Mouse (Mus musculus): ENCODE results near the gene Clip2.
A peak's percentile ranks its signal among the peaks of the same experiment; 100 is the strongest.
"Not testable (repeated sequence)": the region's sequence is repeated elsewhere in the genome, so short reads cannot be mapped to it uniquely, and the experiment has no call there.

Clip2 gene

DNA sequence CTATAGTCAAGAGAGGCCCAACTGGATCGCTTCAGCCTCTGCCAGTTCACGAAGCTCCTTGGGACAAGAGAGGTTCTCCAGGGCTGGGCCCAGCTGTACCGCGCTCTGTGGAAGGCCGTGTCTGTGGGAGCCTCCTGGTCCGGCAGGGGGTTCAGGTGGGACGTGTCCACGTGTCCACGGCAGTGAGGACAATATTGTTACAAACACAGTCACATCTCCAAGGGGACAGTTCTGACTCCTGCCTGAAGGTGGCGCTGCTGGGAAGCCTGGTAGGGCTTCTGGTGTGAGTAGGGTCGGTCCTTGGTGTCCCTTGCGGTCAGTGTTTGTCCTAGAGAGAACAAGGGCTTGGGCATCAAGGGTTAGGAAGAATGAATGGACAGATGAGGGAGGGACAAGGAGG is 61.8 kb downstream of the Clip2 start:
- peak; percentile 42 for DNase-seq (ENCODE audit: low read depth, low spot score)

GRCm38 (mm10) chr5:134489583-134489982 is 62.7 kb downstream of the Clip2 start:
- peak; percentile 76 for DNase-seq (ENCODE audit: low read depth, low spot score)

GRCm38 (mm10) chr5:134488596-134488995 is 63.6 kb downstream of the Clip2 start:
- no peak for DNase-seq (ENCODE audit: low read depth, low spot score)

GRCm38 (mm10) chr5:134488042-134488441 is 64.2 kb downstream of the Clip2 start:
- no peak for DNase-seq (ENCODE audit: low read depth, low spot score)

- peak; percentile 80 for DNase-seq (ENCODE audit: low read depth, low spot score)
Observed at GRCm38 (mm10) chr5:134485900-134486665, 66.2 kb downstream of the Clip2 start.

DNA sequence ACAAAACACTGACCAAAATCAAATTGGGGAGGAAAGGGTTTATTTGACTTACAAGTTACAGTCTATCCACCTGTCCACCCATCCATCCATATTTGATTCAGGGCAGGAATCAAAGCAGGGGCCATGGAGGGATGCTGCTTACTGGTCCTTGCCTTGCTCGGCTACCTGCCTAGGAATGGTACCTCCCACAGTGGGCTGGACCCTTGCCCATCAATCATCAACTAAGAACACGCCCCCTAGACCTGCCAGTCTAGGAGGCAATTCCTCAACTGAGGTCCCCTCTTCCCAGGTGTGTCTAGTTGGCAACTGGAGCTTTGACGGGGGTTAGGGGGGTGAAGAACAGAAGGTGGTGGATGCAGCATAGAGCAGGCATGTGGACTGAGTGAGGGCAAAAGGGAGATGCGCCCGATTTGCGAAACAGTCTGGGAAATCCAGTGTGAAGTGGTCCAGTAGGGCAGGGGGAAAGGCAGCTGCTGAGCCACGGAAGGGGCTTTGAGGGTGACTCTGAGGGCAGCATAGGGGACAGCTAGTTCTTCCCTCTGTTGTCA is 67.0 kb downstream of the Clip2 start:
- no peak for DNase-seq (ENCODE audit: low read depth, low spot score)

DNA sequence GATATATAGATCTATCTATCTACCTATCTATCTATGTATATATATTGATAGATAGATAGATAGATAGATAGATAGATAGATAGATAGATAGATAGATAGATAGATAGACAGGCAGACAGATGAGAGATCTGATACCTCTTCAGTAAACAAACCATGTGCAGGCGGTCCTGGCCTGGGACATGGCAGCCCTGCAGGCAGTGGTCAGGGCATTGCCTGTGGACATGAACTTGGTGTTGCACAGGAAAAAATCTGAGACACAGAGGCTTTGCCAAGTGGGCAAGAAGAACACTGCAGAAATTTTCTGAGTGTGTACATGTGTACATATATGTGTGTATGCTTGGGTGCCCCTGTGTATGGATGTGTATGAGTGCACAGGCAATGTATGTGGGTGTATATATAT is 68.9 kb downstream of the Clip2 start:
- no peak for DNase-seq (ENCODE audit: low read depth, low spot score)

DNA sequence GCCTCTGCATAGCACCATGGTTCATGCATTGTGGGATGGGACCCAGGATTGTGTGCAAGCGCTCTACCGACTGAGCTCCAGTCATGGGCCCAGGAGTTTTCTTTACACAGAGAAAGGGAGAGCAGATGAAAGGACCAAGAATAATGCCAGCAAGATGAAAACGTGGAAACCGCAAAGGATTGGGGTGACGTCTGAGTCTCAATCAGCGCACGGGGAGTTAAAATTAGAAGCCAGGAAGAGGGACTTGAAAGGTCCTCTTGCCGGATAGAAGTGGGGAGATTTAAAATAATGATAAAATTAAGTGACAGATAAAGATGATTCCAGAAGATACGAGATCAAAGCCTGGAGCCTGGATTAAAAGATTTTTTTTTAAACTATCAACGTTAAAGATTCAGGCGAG is 69.9 kb downstream of the Clip2 start:
- DNase-seq (ENCODE audit: low read depth, low spot score): peak; percentile 73

GRCm38 (mm10) chr5:134478886-134479285 is 73.3 kb downstream of the Clip2 start:
- DNase-seq (ENCODE audit: low read depth, low spot score): not testable (repeated sequence)

GRCm38 (mm10) chr5:134475686-134476085 is 76.5 kb downstream of the Clip2 start:
- DNase-seq (ENCODE audit: low read depth, low spot score): not testable (repeated sequence)

DNA sequence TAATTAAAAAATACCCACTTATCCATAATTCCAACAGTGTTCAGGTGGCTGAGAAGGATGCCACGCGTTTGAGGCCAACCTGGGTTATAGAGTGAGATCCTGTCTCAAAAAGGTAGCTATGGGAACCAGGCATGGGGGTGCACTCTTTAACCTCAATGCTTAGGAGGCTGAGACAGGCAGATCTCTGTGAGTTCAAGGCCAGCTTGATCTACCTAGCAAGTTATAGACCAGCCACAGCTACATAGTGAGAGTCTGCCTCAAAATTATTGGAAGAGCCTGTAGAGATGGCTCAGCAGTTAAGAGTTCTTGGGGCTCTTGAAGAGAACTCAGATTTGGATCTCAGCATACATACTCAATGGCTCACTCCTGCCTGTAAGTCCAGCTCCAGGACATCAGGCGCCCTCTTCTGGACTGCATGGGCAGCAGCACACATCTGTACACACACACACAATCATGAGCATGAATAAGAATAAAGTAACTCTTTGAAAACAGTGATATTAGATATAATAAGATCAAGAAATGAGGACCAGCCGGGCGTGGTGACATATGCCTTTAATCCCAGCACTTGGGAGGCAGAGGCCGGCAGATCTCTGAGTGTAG is 77.1 kb downstream of the Clip2 start:
- no peak for DNase-seq (ENCODE audit: low read depth, low spot score)

DNA sequence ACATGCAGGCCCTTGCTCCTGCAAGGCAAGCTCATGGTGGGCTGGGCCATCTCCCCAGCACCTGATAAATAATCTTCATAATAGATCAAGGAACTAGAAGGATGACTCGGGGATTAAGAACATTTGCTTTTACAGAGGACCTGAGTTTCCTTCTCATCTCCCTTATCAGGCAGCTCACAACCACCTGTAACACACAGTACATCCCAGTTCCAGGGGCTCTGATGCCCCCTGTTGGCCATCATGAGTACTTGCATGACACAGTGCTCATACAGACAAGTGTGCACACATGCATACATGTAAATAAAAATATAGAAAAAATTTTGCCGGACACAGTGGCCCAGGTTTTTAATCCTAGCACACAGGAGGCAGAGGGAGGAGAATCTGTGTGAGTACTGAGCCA is 78.3 kb downstream of the Clip2 start:
- DNase-seq (ENCODE audit: low read depth, low spot score): peak; percentile 30

- DNase-seq (ENCODE audit: low read depth, low spot score): no peak
Observed at GRCm38 (mm10) chr5:134470538-134471169, 81.6 kb downstream of the Clip2 start.

DNA sequence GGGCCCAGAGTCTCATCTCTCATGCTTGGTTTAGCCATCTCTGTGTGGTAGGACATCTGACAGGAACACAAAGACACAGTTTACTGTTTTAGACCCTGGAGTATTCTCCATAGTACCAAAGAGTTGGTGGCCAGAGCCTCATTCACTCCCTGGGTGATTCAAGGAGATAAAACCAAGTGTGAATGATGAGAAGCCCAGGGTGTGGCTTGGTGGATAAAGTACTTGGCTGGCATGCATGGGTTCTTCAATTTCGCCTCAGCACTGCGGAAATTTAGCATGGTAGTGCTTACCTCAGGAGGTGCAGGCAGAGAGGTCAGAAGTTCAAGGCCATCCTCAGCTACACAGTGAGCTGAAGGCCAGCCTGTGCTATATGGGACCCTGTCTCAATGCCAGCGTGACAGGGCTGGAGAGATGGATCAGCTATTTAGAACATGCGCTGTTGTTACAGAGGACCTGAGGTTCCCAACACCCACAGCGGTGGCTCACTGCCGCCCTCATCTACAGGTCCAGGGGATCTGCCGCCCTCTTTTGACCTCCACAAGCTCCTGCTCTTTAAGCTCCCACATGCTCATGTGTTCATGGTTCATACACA is 82.6 kb downstream of the Clip2 start:
- DNase-seq (ENCODE audit: low read depth, low spot score): no peak

- DNase-seq (ENCODE audit: low read depth, low spot score): no peak
Observed at GRCm38 (mm10) chr5:134468158-134468765, 84.0 kb downstream of the Clip2 start.

DNA sequence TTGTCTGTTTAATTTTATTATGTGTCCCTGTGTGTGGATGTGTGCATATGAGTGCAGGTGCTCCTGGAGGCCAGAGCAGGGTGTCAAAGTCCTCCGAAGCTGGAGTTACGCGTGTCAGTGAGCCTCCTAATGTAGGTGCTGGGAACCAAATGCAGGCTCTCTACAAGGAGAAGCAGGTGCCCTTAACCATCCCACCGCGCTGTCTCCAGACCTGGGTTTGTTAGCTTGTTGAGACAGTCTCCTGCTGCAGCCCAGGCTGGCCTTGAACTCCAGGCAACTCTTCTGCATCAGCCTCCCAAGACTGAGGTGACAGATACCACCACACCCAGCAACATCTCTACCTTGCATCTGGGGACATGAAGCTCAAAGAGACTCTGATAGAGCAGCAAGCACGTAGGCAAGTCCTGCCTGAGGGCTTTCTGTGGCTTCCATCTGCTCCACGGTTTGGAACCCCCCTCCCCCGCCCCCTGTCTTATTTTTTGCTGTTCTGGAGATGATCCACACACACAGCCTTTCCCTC is 85.1 kb downstream of the Clip2 start:
- DNase-seq (ENCODE audit: low read depth, low spot score): no peak

DNA sequence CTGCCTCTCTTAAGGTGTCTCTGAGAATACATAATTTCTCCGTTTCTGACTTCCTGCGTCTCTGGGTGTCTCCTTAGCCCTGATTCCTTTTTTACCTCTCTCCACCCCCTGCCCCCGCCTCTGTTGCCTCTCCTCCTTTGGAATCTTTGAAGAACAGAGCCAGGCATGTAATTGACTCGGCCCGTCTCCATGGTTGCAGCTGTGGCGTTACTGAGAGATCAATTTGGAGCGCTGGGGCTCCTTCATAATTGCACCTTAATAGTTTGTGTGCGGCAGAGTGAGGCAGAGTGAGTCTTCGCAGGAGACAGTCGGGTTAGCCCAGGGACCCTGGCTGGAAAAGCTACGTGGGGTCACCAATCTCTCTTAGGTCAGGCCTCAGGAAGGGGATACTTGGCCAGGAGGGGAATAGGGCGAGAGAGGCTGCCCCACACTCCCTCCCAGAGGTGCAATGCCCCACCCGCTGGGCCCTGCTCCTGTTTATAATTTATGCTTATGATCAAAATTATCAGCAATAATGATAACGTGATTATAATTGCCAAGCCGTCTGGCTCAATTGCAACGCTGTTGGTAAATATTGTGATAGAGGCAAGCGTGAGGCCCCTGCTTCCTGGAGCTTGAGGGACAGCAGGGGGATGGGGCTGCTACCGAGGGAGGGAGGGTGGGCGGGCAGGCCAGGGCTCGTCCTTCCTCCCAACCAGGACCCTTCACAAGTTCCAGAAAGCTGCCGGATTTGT is 85.8 kb downstream of the Clip2 start:
- DNase-seq (ENCODE audit: low read depth, low spot score): no peak

DNA sequence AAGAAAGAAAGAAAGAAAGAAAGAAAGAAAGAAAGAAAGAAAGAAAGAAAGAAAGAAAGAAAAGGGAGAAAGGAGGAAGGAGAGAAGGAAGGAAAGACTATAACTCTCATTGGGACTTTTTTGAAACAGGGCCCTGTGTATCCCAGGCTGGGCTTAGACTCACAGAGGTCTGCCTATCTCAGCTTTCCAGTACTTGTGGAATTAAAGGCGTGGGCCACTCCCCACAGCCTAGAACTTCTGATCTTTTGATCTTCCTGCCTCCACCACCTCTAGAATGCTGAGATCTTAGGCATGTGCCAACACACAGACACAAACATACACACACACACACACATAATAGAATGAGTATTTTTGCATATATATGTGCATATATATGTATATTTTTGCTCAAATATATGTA is 87.0 kb downstream of the Clip2 start:
- DNase-seq (ENCODE audit: low read depth, low spot score): no peak

DNA sequence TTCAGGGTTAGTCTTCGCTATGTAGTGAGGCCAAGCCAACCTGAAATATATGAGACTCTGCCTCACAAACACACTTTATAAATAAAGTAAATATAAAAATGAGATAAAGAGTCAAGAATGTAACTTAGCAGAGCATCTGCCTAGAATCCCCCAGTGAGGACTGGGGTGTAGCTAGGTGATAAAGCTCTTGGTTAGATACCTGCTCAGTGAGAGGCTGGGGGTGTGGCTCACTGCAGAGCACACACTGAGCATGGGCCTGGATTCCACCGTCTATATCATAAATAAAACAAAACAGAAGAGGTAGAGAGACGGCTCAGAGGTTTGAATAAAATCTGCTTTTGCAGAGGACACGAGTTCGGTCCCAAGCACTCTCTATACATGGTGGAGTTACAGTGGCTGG is 88.0 kb downstream of the Clip2 start:
- DNase-seq (ENCODE audit: low read depth, low spot score): no peak

GRCm38 (mm10) chr5:134462731-134463130 is 89.5 kb downstream of the Clip2 start:
- DNase-seq (ENCODE audit: low read depth, low spot score): no peak

DNA sequence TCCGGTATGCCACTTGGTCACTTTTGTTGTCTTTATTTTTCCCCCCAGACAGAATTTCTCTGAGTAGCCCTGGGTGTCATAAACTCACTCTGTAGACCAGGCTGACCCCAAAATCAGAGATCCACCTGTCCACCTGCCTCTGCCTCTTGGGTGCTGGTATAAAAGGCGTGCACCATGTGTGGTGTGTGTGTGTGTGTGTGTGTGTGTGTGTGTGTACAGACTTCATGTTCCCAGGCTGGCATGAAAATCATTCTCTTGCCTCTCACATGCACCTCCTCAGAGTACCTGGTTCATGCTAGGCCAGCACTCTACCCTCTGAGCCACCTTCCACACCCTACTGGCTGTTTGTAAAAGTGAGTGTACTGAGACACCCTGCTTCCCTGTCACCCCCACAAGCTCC is 89.9 kb downstream of the Clip2 start:
- no peak for DNase-seq (ENCODE audit: low read depth, low spot score)
